Mouse (Mus musculus): ENCODE measurements around the gene Cxcl17.

The Cxcl17 gene

GRCm38 (mm10) chr7:25369058-25369749 lies 43.5 kb downstream of the Cxcl17 start, which contains the start of gene Cnfn:
Cnfn (minus strand) TSS chr7:25369724.
- DNase-seq (ENCODE audit: low read depth, low spot score): no peak

- DNase-seq (ENCODE audit: low read depth, low spot score): no peak
These were observed 44.4 kb downstream of the Cxcl17 start for GRCm38 (mm10) chr7:25368333-25368732.

- no peak for DNase-seq (ENCODE audit: low read depth, low spot score)
These were observed 44.9 kb downstream of the Cxcl17 start for GRCm38 (mm10) chr7:25367632-25368293.

GRCm38 (mm10) chr7:25365937-25366625 lies 46.6 kb downstream of the Cxcl17 start:
- DNase-seq (ENCODE audit: low read depth, low spot score): no peak

- no peak for DNase-seq (ENCODE audit: low read depth, low spot score)
These were observed 49.1 kb downstream of the Cxcl17 start for GRCm38 (mm10) chr7:25363632-25364031.

GRCm38 (mm10) chr7:25363151-25363550 lies 49.5 kb downstream of the Cxcl17 start:
- DNase-seq (ENCODE audit: low read depth, low spot score): no peak

GRCm38 (mm10) chr7:25358721-25359206 lies 53.9 kb downstream of the Cxcl17 start:
- no peak for DNase-seq (ENCODE audit: low read depth, low spot score)
